Mouse (Mus musculus): Measurements from ENCODE around the gene Mthfr. TPM values are rescaled to one million over a fixed set of nuclear protein-coding genes. Genes with fewer than 3 reads are reported as not detected.

Mthfr gene
- polyA plus RNA-seq, 1 experiment from 2014 or later = 19.9 TPM

GRCm38 (mm10) chr4:148104146-148104545 lies 65.3 kb downstream of the Mthfr start:
- H3K4me3 ChIP-seq = no peak overlapping the region
- WGBS = 93% methylated on average over 3 of the region's 3 CpGs
- no peak overlapping the region for H3K4me2 ChIP-seq

GRCm38 (mm10) chr4:148107621-148108291 lies 68.9 kb downstream of the Mthfr start:
- Histone ChIP-seq H3K9ac (peak overlapping the region; percentile 53; the same call in 1 of the 2 replicates), H3K4me2 (0 out of 2 replicates have a peak overlapping the region, but pooled peaks have one; percentile 13), H3K9me3 (no peaks in the 10 kb centered on the region), H3K27me3 (no peaks in the 10 kb centered on the region), H3K4me1 (replicated peaks) (peaks cover 23% of the 10 kb centered on the region), H3K27ac (replicated peaks) (peak overlapping the region; percentile 49; the same call in 1 of the 2 replicates), H3K36me3 (peaks cover 74% of the 10 kb centered on the region), H3K4me3 (no peak overlapping the region)
- WGBS = 40% methylated on average over 22 of the region's 22 CpGs
- peak; percentile 52; the same call in 1 of the 2 replicates for ATAC-seq (ENCODE audit: low read depth)

More at GRCm38 (mm10) chr4:148104146-148104545, 65.3 kb downstream of the Mthfr start:
- Histone ChIP-seq H3K4me1 (replicated peaks) (peaks cover 30% of the 10 kb centered on the region), H3K27ac (replicated peaks) (no peak overlapping the region), H3K36me3 (peaks cover 62% of the 10 kb centered on the region), H3K27me3 (no peaks in the 10 kb centered on the region), H3K9ac (no peak overlapping the region), H3K9me3 (no peaks in the 10 kb centered on the region)
- ATAC-seq (ENCODE audit: low read depth) = no peak

- Histone ChIP-seq H3K4me1 (replicated peaks) (peaks cover 23% of the 10 kb centered on the region), H3K4me2 (no peak overlapping the region), H3K9me3 (no peaks in the 10 kb centered on the region), H3K36me3 (peaks cover 82% of the 10 kb centered on the region), H3K4me3 (no peak overlapping the region), H3K27ac (replicated peaks) (peak overlapping the region; percentile 49; the same call in 1 of the 2 replicates), H3K9ac (no peak overlapping the region), H3K27me3 (no peaks in the 10 kb centered on the region)
- no peak for ATAC-seq (ENCODE audit: low read depth)
- WGBS = 62% methylated on average over 7 of the region's 7 CpGs
Measured at GRCm38 (mm10) chr4:148108565-148109100, 69.8 kb downstream of the Mthfr start.

Other genes starting within 250 kb of the Mthfr start
- gene Zfp984, start 229.3 kb upstream of the Mthfr start, polyA plus RNA-seq (2015; fragmentation: Nextera tagmentation; extraction: Ambion mirVana) = 3.7 and 5.0 TPM in 2 replicates
- gene Zfp933, start 190.7 kb upstream of the Mthfr start, polyA plus RNA-seq (2015; fragmentation: Nextera tagmentation; extraction: Ambion mirVana) = 5.3 and 6.4 TPM in 2 replicates
- 40.8 and 45.1 TPM in 2 replicates for gene Miip, start 170.3 kb upstream of the Mthfr start, polyA plus RNA-seq (2015; fragmentation: Nextera tagmentation; extraction: Ambion mirVana)
- 12.0 and 14.3 TPM in 2 replicates for gene Fv1, start 170.1 kb upstream of the Mthfr start, polyA plus RNA-seq (2015; fragmentation: Nextera tagmentation; extraction: Ambion mirVana)
- 76.3 and 79.0 TPM in 2 replicates for gene Mfn2, start 134.4 kb upstream of the Mthfr start, polyA plus RNA-seq (2015; fragmentation: Nextera tagmentation; extraction: Ambion mirVana)
- 35.2 and 35.7 TPM in 2 replicates for gene Plod1, start 102.3 kb upstream of the Mthfr start, polyA plus RNA-seq (2015; fragmentation: Nextera tagmentation; extraction: Ambion mirVana)
- gene 2510039O18Rik, start 98.2 kb upstream of the Mthfr start, polyA plus RNA-seq (2015; fragmentation: Nextera tagmentation; extraction: Ambion mirVana) = 13.6 and 14.7 TPM in 2 replicates
- gene Nppb, start 53.3 kb upstream of the Mthfr start, polyA plus RNA-seq (2015; fragmentation: Nextera tagmentation; extraction: Ambion mirVana) = 0.43 TPM in 1 of 2 replicates, not detected in the other
- 0.36 and 6.1 TPM in 2 replicates for gene Nppa, start 38.4 kb upstream of the Mthfr start, polyA plus RNA-seq (2015; fragmentation: Nextera tagmentation; extraction: Ambion mirVana)
- 31.7 and 32.4 TPM in 2 replicates for gene Clcn6, start 256 bp upstream of the Mthfr start, polyA plus RNA-seq (2015; fragmentation: Nextera tagmentation; extraction: Ambion mirVana)
- gene Agtrap, start 49.0 kb downstream of the Mthfr start, polyA plus RNA-seq (2015; fragmentation: Nextera tagmentation; extraction: Ambion mirVana) = 6.5 and 7.3 TPM in 2 replicates
- 98.7 and 116 TPM in 2 replicates for gene Mad2l2, start 91.3 kb downstream of the Mthfr start, polyA plus RNA-seq (2015; fragmentation: Nextera tagmentation; extraction: Ambion mirVana)
- 14.0 and 14.3 TPM in 2 replicates for gene Draxin, start 91.6 kb downstream of the Mthfr start, polyA plus RNA-seq (2015; fragmentation: Nextera tagmentation; extraction: Ambion mirVana)
- gene Fbxo6, start 113.1 kb downstream of the Mthfr start, polyA plus RNA-seq (2015; fragmentation: Nextera tagmentation; extraction: Ambion mirVana) = 16.4 and 16.6 TPM in 2 replicates
- 81.4 and 87.6 TPM in 2 replicates for gene Fbxo44, start 121.4 kb downstream of the Mthfr start, polyA plus RNA-seq (2015; fragmentation: Nextera tagmentation; extraction: Ambion mirVana)
- 6.1 and 6.9 TPM in 2 replicates for gene Fbxo2, start 121.5 kb downstream of the Mthfr start, polyA plus RNA-seq (2015; fragmentation: Nextera tagmentation; extraction: Ambion mirVana)
- 16.1 and 19.1 TPM in 2 replicates for gene Disp3, start 248.9 kb downstream of the Mthfr start, polyA plus RNA-seq (2015; fragmentation: Nextera tagmentation; extraction: Ambion mirVana)

Measured in neural tube, embryonic 13.5 days (tissue).